Mouse (Mus musculus) intestine, embryonic 14.5 days (tissue): ENCODE data around the gene Etl4. TPM values are rescaled to one million over a fixed set of nuclear protein-coding genes. Genes with fewer than 3 reads are reported as not detected.
"Not testable (repeated sequence)": the region's sequence is repeated elsewhere in the genome, so short reads cannot be mapped to it uniquely, and the experiment has no call there.

Experiments
- ATAC-seq: fragments of 200-750 bp; cut with Nextera tagmentation; replicated peaks from 2 replicates; pipeline ENCODE4 v1.8.0; 2017; ENCODE audit warnings: low read depth, moderate number of reproducible peaks, moderate TSS enrichment, moderate library complexity; ENCODE audit not compliant: low FRiP score, low TSS enrichment
- DNase-seq: peaks from one replicate; pipeline ENCODE4 v3.0.0-alpha.2; 2018; ENCODE audit warnings: low spot score
- H3K27ac ChIP-seq: fragments of 300-500 bp; sonication (generic); 2 replicates; pipeline ENCODE4 v1.5.1; 2014; ENCODE audit warnings: low read depth, mild to moderate bottlenecking, control low read depth
- H3K27me3 ChIP-seq: fragments of 300-500 bp; sonication (generic); replicated peaks from 2 replicates; pipeline ENCODE4 v1.6.1; 2014; ENCODE audit warnings: low read length, control low read depth; ENCODE audit not compliant: control insufficient read depth, insufficient read depth
- H3K36me3 ChIP-seq: fragments of 300-500 bp; sonication (generic); 2 replicates; pipeline ENCODE4 v1.6.1; 2014; ENCODE audit warnings: low read length, control low read depth; ENCODE audit not compliant: control insufficient read depth, insufficient read depth
- H3K4me1 ChIP-seq: fragments of 300-500 bp; sonication (generic); replicated peaks from 2 replicates; pipeline ENCODE4 v1.6.1; 2014; ENCODE audit warnings: low read length, control low read depth, mixed read lengths; ENCODE audit not compliant: control insufficient read depth, insufficient read depth
- H3K4me2 ChIP-seq: fragments of 300-500 bp; sonication (generic); 2 replicates; pipeline ENCODE4 v1.6.1; 2014; ENCODE audit warnings: low read length
- H3K4me3 ChIP-seq: fragments of 300-500 bp; sonication (generic); 2 replicates; pipeline ENCODE4 v1.5.1; 2014; ENCODE audit warnings: low read depth, low read length, control low read depth, mixed read lengths
- H3K9ac ChIP-seq: fragments of 300-500 bp; sonication (generic); 2 replicates; pipeline ENCODE4 v1.6.1; 2014; ENCODE audit warnings: mild to moderate bottlenecking, low read length
- H3K9me3 ChIP-seq: fragments of 300-500 bp; sonication (generic); 2 replicates; pipeline ENCODE4 v1.6.1; 2016; ENCODE audit warnings: low read length, control low read depth; ENCODE audit not compliant: control insufficient read depth
- WGBS: fragments of 180-500 bp; shearing (Covaris S2); extraction: QIAGEN DNeasy Blood & Tissue Kit; methylation state at CpG from one replicate; pipeline ENCODE4 v1.1.7; 2014; 5-methylcytosine and 5-hydroxymethylcytosine counted together
- polyA plus RNA-seq: library from polyadenylated mRNA; unstranded; fragments of >200 nt; fragmentation: Nextera tagmentation; extraction: Ambion mirVana; gene quantifications from 2 replicates; pipeline ENCODE4 v1.2.1, GENCODE M21; 2014

Etl4 gene
- polyA plus RNA-seq, 1 experiment from 2014 or later = 47.8 TPM

GRCm38 (mm10) chr2:20676379-20676778 is 766.8 kb downstream of the Etl4 start:
- Histone ChIP-seq H3K4me3 (no peak overlapping the region), H3K4me2 (no peak overlapping the region), H3K27me3 (no peaks in the 10 kb centered on the region), H3K9ac (no peak overlapping the region), H3K4me1 (no peaks in the 10 kb centered on the region), H3K36me3 (no peaks in the 10 kb centered on the region), H3K9me3 (no peaks in the 10 kb centered on the region), H3K27ac (no peak overlapping the region)
- no peak for ATAC-seq
- no peak for DNase-seq
- 95% methylated on average over 3 of the region's 3 CpGs for WGBS

- no peak for ATAC-seq
- 49% methylated on average over 7 of the region's 7 CpGs for WGBS
- Histone ChIP-seq H3K4me3 (no peak overlapping the region), H3K9ac (no peak overlapping the region), H3K9me3 (no peaks in the 10 kb centered on the region), H3K27me3 (no peaks in the 10 kb centered on the region), H3K4me2 (no peak overlapping the region), H3K4me1 (no peaks in the 10 kb centered on the region), H3K27ac (no peak overlapping the region), H3K36me3 (no peaks in the 10 kb centered on the region)
- DNase-seq = no peak
Measured at GRCm38 (mm10) chr2:20678793-20679192, 769.2 kb downstream of the Etl4 start.

DNA sequence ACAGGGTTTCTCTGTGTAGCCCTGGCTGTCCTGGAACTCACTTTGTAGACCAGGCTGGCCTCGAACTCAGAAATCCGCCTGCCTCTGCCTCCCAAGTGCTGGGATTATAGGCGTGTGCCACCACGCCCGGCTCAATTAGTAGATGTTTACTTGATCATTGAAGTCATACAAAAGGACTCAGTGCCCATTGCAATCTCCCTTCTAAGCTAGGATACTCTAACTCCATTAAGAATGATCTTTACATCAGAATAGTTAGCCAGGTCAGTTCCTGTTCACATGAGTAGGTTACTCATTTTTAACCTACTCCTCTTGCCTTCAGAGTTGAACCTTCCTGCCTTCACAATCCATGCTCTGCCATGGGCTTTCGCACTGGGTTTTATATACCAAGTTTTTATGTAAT is 772.6 kb downstream of the Etl4 start:
- ATAC-seq, H3K4me2 ChIP-seq, H3K9me3 ChIP-seq, H3K36me3 ChIP-seq, DNase-seq, H3K4me1 ChIP-seq, H3K4me3 ChIP-seq, H3K27ac ChIP-seq, H3K9ac ChIP-seq, H3K27me3 ChIP-seq: not testable (repeated sequence)
- WGBS = 99% methylated on average over 6 of the region's 6 CpGs

GRCm38 (mm10) chr2:20689389-20689788 is 779.8 kb downstream of the Etl4 start:
- no peak overlapping the region for H3K4me2 ChIP-seq
- 0 out of 2 replicates have a peak overlapping the region, but pooled peaks have one; percentile 38 for H3K27ac ChIP-seq
- no peaks in the 10 kb centered on the region for H3K27me3 ChIP-seq
- H3K9ac ChIP-seq = no peak overlapping the region
- no peaks in the 10 kb centered on the region for H3K9me3 ChIP-seq
- no peaks in the 10 kb centered on the region for H3K36me3 ChIP-seq
- WGBS = 50% methylated on average over 3 of the region's 3 CpGs
- no peak overlapping the region for H3K4me3 ChIP-seq
- peak; percentile 89 for ATAC-seq
- peak; percentile 56 for DNase-seq
- H3K4me1 ChIP-seq = 0 out of 2 replicates have a peak, but pooled peaks cover 3% of the 10 kb centered on the region

DNA sequence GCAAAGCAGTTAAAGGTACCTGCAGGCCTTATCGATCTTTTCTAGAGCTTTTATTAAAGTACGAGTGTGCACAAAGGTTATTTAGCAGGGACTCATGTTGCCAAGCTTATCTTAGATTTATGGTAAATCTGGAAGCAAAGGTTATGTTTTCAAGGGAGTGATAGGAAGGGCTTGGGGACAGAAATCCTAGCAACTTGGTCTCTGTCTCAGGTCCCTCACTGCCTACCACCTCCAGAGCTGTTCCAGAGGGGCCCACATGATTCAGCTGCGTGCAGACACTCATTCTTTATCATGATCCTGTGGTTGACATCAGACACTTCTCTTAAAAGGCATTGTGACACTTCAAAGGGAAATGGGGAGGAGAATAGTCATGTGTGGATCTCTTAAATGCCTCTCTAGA is 783.3 kb downstream of the Etl4 start:
- 0 out of 2 replicates have a peak overlapping the region, but pooled peaks have one; percentile 11 for H3K27ac ChIP-seq
- 60% methylated on average over 3 of the region's 3 CpGs for WGBS
- no peaks in the 10 kb centered on the region for H3K27me3 ChIP-seq
- H3K9me3 ChIP-seq = no peaks in the 10 kb centered on the region
- 0 out of 2 replicates have a peak, but pooled peaks cover 3% of the 10 kb centered on the region for H3K4me1 ChIP-seq
- no peak overlapping the region for H3K4me2 ChIP-seq
- DNase-seq (no peak), ATAC-seq (no peak)
- no peak overlapping the region for H3K9ac ChIP-seq
- H3K36me3 ChIP-seq = no peaks in the 10 kb centered on the region
- H3K4me3 ChIP-seq = no peak overlapping the region

GRCm38 (mm10) chr2:20693772-20694171 is 784.2 kb downstream of the Etl4 start:
- Histone ChIP-seq H3K9ac (no peak overlapping the region), H3K4me3 (no peak overlapping the region), H3K27ac (no peak overlapping the region), H3K9me3 (no peaks in the 10 kb centered on the region), H3K36me3 (no peaks in the 10 kb centered on the region), H3K27me3 (no peaks in the 10 kb centered on the region), H3K4me1 (0 out of 2 replicates have a peak, but pooled peaks cover 3% of the 10 kb centered on the region), H3K4me2 (no peak overlapping the region)
- 91% methylated on average over 1 of the region's 1 CpGs for WGBS
- ATAC-seq = no peak
- DNase-seq = no peak

- Histone ChIP-seq H3K4me3 (no peak overlapping the region), H3K9me3 (no peaks in the 10 kb centered on the region), H3K36me3 (no peaks in the 10 kb centered on the region), H3K4me2 (no peak overlapping the region), H3K27me3 (no peaks in the 10 kb centered on the region), H3K27ac (no peak overlapping the region), H3K9ac (no peak overlapping the region), H3K4me1 (no peaks in the 10 kb centered on the region)
- no peak for DNase-seq
- 54% methylated on average over 1 of the region's 1 CpGs for WGBS
- ATAC-seq = no peak
Measured at GRCm38 (mm10) chr2:20697719-20698118, 788.1 kb downstream of the Etl4 start.

DNA sequence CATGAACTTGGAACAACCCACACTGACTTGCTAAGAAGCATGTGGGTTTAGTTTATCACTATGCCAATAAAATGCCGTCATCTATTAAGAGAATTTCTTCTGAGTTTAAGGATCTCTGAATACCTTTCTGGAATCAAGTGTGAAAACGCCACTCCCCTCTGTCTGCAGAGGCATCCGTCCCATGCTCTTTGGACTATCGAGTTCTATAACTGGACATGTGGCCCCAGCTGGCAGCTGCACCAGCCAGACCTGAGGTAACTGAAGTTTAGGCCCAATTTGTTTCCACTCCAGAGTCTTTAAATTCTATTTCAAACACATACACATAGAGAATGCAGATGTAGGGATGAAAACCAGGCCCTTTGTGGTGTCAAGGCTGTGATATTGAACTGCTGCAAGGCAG is 795.5 kb downstream of the Etl4 start:
- no peaks in the 10 kb centered on the region; the same call in 1 of the 2 replicates for H3K4me1 ChIP-seq
- no peaks in the 10 kb centered on the region for H3K9me3 ChIP-seq
- H3K4me2 ChIP-seq = no peak overlapping the region
- no peak for ATAC-seq
- H3K4me3 ChIP-seq = no peak overlapping the region
- no peak for DNase-seq
- no peak overlapping the region for H3K9ac ChIP-seq
- WGBS = 48% methylated on average over 4 of the region's 4 CpGs
- peaks cover 15% of the 10 kb centered on the region for H3K36me3 ChIP-seq
- H3K27me3 ChIP-seq = no peaks in the 10 kb centered on the region
- no peak overlapping the region for H3K27ac ChIP-seq

GRCm38 (mm10) chr2:20710589-20710988 is 801.0 kb downstream of the Etl4 start:
- Histone ChIP-seq H3K27ac (no peak overlapping the region), H3K4me2 (no peak overlapping the region), H3K4me1 (no peaks in the 10 kb centered on the region), H3K9ac (no peak overlapping the region), H3K27me3 (no peaks in the 10 kb centered on the region), H3K9me3 (no peaks in the 10 kb centered on the region), H3K36me3 (peaks cover 15% of the 10 kb centered on the region), H3K4me3 (no peak overlapping the region)
- ATAC-seq = no peak
- DNase-seq = no peak
- 77% methylated on average over 7 of the region's 7 CpGs for WGBS
